Mouse (Mus musculus) c-Kit-negative CD71-positive TER-119-positive erythroid progenitor cells, embryonic 14.5 days (primary cell): ENCODE measurements around the gene Gm2564.
"Not testable (repeated sequence)": the region's sequence is repeated elsewhere in the genome, so short reads cannot be mapped to it uniquely, and the experiment has no call there.

ENCODE experiments used
- DNase-seq: peaks from one replicate; pipeline ENCODE4 v3.0.0-alpha.2; 2013; ENCODE audit warnings: low read depth, low spot score

Gene Gm2564

DNA sequence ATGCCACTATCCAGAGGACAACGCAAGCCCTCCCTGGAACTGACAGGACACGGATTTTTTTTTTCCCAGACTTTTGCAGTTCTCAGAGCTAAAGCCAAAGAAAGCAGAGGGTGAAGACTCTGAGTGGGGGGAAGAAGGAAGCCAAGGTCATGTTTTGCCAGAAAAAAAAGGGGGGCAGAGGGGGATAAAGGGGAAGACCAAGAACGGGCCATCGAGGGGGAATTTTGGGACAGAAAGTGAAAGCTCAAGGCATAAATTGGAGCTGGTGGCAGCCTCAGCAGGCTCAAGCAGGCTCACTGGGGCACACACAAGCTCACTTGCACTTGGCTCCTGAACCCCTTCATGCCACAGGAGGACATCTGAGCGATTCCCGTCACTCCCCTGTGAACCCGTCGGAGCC, at the start of gene Gm2564:
Gene Gm2564 (plus strand): TSS at position 301 of the 400 bp plus-strand sequence.
- DNase-seq = not testable (repeated sequence)

DNA sequence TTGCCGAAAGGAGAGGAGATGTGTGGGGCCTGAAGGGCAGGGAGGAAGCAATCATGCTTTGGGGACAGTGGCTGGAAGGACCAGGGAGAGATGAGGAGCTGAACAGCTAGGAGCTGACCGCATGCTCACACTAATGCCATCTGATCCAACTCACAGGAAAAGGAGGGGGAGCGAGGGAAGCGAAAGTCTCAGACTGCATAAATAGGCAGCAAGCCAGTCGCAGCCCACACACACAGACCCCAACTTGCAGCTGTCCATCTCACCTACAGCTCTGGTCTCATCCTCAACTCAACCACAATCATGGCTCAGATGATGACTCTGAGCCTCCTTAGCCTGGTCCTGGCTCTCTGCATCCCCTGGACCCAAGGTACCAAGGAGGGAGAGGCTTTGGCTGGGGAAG, 17.6 kb upstream of the Gm2564 start, which contains the start of gene Gm10591:
Gene Gm10591 (plus strand): TSS at position 301 of the 400 bp plus-strand sequence.
- not testable (repeated sequence) for DNase-seq

DNA sequence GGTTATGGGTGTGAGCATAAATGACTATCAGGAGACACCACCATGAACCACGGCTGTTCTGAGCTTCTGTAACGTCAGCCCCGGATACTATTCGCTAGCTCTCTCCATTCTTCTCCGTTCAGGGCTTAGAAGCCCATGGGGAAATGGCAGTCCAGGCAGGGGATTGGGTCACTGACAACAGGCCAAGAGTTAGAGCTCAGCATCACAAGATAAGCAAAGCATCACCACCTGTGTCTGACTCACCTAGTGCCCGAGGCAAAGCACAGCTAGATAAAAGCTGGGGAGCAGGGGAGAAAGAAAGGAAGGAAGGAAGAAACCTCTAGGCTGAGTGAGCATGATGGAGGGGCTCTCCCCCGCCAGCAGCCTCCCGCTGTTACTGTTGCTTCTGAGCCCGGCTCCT, 25.4 kb downstream of the Gm2564 start, which contains the start of gene Ccl27b:
Gene Ccl27b (plus strand): TSS at position 301 of the 400 bp plus-strand sequence.
- DNase-seq = not testable (repeated sequence)

DNA sequence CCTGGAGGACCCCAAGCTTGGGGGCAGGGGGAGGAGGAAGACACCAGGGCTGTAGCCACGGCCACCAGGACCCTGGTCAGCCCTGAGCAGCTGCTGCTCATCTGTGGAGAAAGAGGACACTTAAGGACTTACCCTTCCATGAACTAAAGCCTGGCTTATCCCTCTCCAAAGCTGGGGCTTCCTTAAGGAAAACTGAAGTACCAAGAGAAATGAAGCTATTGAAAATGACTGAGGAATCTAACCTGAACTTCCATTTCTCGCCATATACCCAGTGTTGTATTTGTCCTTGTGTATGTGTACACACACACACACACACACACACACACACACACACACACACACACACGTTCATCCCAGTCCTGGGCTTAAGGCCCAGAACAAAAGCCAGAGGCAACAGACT, 32.3 kb downstream of the Gm2564 start, which contains the start of gene Il11ra2:
Gene Il11ra2 (minus strand): TSS at position 101 of the 400 bp plus-strand sequence.
- DNase-seq = not testable (repeated sequence)

DNA sequence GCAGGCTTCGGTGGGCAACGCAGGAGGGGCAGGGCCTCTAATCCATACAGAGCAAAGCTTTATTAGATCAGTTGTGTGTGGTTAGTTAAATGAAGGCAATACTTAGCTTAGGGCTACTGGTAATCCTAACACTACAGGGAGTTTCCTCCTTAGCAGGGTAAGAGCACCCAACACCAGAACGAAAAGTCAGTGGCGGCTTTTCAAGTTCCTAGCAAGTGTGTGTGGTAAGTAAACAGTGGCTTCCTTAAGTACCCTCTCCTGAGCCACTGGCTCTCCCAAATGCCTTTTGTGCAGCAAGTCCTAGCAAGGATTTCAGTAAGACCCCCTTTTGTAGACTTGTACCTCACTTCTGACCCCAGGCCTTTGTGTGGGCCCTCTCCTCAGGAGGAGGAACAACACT, 45.9 kb downstream of the Gm2564 start:
- DNase-seq = not testable (repeated sequence)

DNA sequence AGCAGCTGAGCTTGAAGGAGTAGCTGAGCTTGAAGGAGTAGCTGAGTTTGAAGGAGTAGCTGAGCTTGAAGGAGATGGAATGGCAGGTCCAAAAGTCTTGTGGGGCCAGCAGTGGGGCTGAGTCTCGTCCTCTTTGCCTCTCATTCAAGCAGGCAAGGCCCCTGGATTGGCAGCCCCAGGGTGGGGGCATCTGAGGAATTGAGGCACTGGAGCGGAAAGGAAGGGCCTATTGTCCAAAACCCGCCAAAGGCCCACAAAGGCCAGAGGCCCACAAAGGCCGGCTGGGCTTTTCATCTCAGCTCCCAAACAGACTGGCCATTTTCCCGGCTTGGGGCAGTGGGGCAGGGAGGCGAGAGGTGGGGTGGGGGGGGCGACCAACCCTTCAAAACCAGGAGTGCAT, 49.8 kb downstream of the Gm2564 start:
- not testable (repeated sequence) for DNase-seq

DNA sequence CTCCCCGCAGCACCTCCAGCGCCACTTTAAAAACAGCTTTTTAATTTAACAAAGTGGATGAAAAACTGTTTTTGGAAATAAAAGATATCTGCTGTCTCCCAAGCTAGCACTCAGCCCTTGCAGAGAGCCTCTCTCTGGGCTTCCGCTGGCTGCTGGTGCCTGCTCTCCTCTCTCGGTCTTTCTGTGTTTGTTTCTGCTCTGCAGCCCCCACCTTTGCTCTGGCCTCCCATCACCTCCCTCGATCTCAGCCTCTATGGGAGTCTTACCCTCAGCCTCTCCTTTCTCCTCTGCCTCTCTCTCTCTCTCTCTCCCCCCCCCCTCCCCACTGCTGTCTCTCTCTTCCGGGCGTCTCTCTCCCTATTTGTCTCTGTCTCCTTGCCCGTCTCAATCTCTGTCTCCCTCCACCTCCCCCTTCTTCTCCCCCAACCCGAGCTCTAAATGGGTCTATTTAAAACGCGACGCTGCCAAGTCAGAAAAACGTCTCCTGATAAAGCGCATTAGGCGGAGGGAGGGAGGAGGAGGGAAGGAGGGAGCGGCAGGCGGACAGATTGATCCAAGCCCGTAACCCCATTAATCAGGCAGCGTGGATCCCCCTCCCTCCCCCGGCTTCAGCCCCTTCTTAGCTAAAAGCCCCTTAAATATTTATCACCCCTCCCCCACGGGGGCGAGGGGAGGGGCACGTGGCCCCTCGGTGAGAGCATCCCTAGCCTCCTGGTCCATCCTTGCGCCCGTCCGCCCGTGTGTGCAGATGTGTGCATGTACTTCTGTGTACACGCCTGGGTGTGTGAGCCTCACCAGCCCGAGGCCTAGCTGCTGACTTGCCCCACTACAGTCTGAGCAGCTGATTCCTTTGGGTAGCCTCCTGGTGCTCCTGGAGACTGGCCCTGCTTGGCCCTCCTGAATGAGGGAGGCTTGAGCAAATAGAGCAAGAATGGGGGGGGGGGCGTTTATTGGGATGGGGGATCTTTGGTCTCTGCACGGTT, 51.1 kb downstream of the Gm2564 start:
- DNase-seq = not testable (repeated sequence)
